Mouse (Mus musculus): ENCODE measurements around the gene Emb. TPM values are rescaled to one million over a fixed set of nuclear protein-coding genes. Genes with fewer than 3 reads are reported as not detected.

Emb gene
- total and polyA plus RNA-seq, 3 experiments = 2.7 to 9.3 (median 8.8) TPM

DNA sequence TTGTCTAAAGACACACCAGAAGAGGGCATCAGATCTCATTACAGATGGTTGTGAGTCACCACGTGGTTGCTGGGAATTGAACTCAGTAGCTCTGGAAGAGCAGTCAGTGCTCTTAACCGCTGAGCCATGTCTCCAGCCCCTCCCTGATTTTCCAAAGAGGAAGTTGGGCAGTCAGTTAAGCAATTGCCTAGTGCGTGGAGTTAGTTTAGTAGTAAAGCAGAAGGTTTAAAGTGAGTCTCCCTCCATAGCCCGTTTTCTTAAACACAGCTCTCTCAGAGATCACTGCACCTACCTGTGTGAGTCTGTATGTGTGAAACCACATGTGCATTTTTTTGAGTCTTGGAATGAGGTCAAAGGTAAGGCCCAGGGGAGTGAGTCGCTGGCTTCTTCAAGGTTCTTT is 14.8 kb downstream of the Emb start:
- 63% methylated on average over 5 of the region's 5 CpGs for WGBS
- peak in 1 of 2 experiments; percentile 19 for DNase-seq
- H3K79me2 ChIP-seq (replicated peaks; ENCODE audit: control insufficient read depth, insufficient read depth, low read length) = no peaks in the 10 kb centered on the region
- intact Hi-C loops (cut with DNase I) = no loop called here
- H3K36me3 ChIP-seq (ENCODE audit: control insufficient read depth, insufficient read depth, low read length) = no peaks in the 10 kb centered on the region
- H3K9ac ChIP-seq (ENCODE audit: low read depth, low read length) = no peak overlapping the region
- no peaks in the 10 kb centered on the region for H3K4me1 ChIP-seq (ENCODE audit: control insufficient read depth, insufficient read depth, low read length)
- no peak overlapping the region for H3K4me3 ChIP-seq
- peaks cover 9% of the 10 kb centered on the region for H3K27me3 ChIP-seq (ENCODE audit: control insufficient read depth, insufficient read depth, low read length)
- no peak overlapping the region for H3K27ac ChIP-seq
- TF ChIP-seq EP300 (IDR thresholded peaks at IDR 0.05; ENCODE audit: insufficient read depth, low read depth, low read length) = no peak
- TF ChIP-seq POLR2A (IDR thresholded peaks at IDR 0.05; ENCODE audit: insufficient read depth, low read depth, low read length) = no peak
- TF ChIP-seq CTCF (IDR thresholded peaks at IDR 0.05) = no peak

DNA sequence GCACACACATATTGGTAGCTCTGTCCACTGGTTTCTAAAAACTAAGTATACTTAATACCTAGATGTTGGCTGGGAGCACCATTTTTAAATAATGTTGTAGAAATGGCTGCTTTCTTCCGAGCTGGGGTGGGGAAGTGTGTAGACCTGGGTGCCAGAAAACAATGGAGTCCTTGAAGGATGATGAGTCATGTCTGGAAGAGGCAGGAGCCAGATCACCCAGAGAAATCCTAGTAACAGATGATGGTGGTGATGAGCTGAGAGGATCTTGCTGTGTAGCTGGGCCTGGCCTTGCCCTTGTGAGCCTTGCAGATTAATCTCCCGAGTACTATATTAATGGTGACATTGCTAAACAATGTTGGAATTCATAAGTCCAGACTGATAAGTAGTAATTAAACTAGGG is 16.6 kb downstream of the Emb start:
- H3K9ac ChIP-seq (ENCODE audit: low read depth, low read length) = no peak overlapping the region
- no peaks in the 10 kb centered on the region for H3K79me2 ChIP-seq (replicated peaks; ENCODE audit: control insufficient read depth, insufficient read depth, low read length)
- intact Hi-C loops (cut with DNase I) = no loop called here
- no peaks in the 10 kb centered on the region for H3K4me1 ChIP-seq (ENCODE audit: control insufficient read depth, insufficient read depth, low read length)
- H3K36me3 ChIP-seq (ENCODE audit: control insufficient read depth, insufficient read depth, low read length) = no peaks in the 10 kb centered on the region
- TF ChIP-seq POLR2A (IDR thresholded peaks at IDR 0.05; ENCODE audit: insufficient read depth, low read depth, low read length) = no peak
- TF ChIP-seq EP300 (IDR thresholded peaks at IDR 0.05; ENCODE audit: insufficient read depth, low read depth, low read length) = no peak
- no peak for TF ChIP-seq CTCF (IDR thresholded peaks at IDR 0.05)
- H3K4me3 ChIP-seq = no peak overlapping the region
- DNase-seq = no peak
- H3K27me3 ChIP-seq (ENCODE audit: control insufficient read depth, insufficient read depth, low read length) = peaks cover 9% of the 10 kb centered on the region
- WGBS = 45% methylated on average over 2 of the region's 2 CpGs
- H3K27ac ChIP-seq = no peak overlapping the region

GRCm38 (mm10) chr13:117225561-117225960 is 17.2 kb downstream of the Emb start:
- no peaks in the 10 kb centered on the region for H3K36me3 ChIP-seq (ENCODE audit: control insufficient read depth, insufficient read depth, low read length)
- TF ChIP-seq POLR2A (IDR thresholded peaks at IDR 0.05; ENCODE audit: insufficient read depth, low read depth, low read length) (no peak), CTCF (IDR thresholded peaks at IDR 0.05) (no peak), EP300 (IDR thresholded peaks at IDR 0.05; ENCODE audit: insufficient read depth, low read depth, low read length) (no peak)
- no peak overlapping the region for H3K27ac ChIP-seq
- intact Hi-C loops (cut with DNase I) = no loop called here
- no peaks in the 10 kb centered on the region for H3K79me2 ChIP-seq (replicated peaks; ENCODE audit: control insufficient read depth, insufficient read depth, low read length)
- no peaks in the 10 kb centered on the region for H3K4me1 ChIP-seq (ENCODE audit: control insufficient read depth, insufficient read depth, low read length)
- 55% methylated on average over 6 of the region's 6 CpGs for WGBS
- H3K4me3 ChIP-seq = no peak overlapping the region
- peaks cover 5% of the 10 kb centered on the region for H3K27me3 ChIP-seq (ENCODE audit: control insufficient read depth, insufficient read depth, low read length)
- no peak overlapping the region for H3K9ac ChIP-seq (ENCODE audit: low read depth, low read length)
- no peak for DNase-seq

- no peaks in the 10 kb centered on the region for H3K79me2 ChIP-seq (replicated peaks; ENCODE audit: control insufficient read depth, insufficient read depth, low read length)
- H3K4me1 ChIP-seq (ENCODE audit: control insufficient read depth, insufficient read depth, low read length) = no peaks in the 10 kb centered on the region
- TF ChIP-seq CTCF (IDR thresholded peaks at IDR 0.05) (no peak), EP300 (IDR thresholded peaks at IDR 0.05; ENCODE audit: insufficient read depth, low read depth, low read length) (no peak), POLR2A (IDR thresholded peaks at IDR 0.05; ENCODE audit: insufficient read depth, low read depth, low read length) (no peak)
- H3K27ac ChIP-seq = no peak overlapping the region
- 67% methylated on average over 6 of the region's 6 CpGs for WGBS
- H3K4me3 ChIP-seq = no peak overlapping the region
- H3K36me3 ChIP-seq (ENCODE audit: control insufficient read depth, insufficient read depth, low read length) = no peaks in the 10 kb centered on the region
- no peak overlapping the region for H3K9ac ChIP-seq (ENCODE audit: low read depth, low read length)
- no peaks in the 10 kb centered on the region for H3K27me3 ChIP-seq (ENCODE audit: control insufficient read depth, insufficient read depth, low read length)
- intact Hi-C loops (cut with DNase I) = no loop called here
- DNase-seq = no peak
Observed at GRCm38 (mm10) chr13:117230371-117231110, 22.2 kb downstream of the Emb start.

DNA sequence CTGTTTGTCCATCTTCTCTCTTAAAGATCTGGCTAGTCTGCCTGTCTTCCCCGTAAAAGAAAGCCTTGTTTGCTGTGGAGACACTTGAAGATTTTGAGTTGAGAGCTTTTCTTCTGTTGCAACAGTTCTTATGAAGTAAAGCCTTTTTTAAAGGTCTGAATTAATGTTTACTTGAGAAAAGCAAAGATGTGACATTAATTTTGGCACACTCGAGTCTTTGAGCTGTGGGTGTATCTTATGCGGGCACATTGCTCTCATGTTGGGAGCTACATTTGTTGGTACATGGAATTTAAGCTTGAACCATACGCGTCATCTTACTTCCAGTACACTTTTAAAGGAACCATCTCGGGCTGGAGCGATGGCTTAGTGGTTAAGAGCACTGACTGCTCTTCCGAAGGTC is 25.5 kb downstream of the Emb start:
- no peak for DNase-seq
- intact Hi-C loops (cut with DNase I) = no loop called here
- no peaks in the 10 kb centered on the region for H3K27me3 ChIP-seq (ENCODE audit: control insufficient read depth, insufficient read depth, low read length)
- no peaks in the 10 kb centered on the region for H3K4me1 ChIP-seq (ENCODE audit: control insufficient read depth, insufficient read depth, low read length)
- H3K36me3 ChIP-seq (ENCODE audit: control insufficient read depth, insufficient read depth, low read length) = no peaks in the 10 kb centered on the region
- no peak for TF ChIP-seq CTCF (IDR thresholded peaks at IDR 0.05)
- no peak for TF ChIP-seq EP300 (IDR thresholded peaks at IDR 0.05; ENCODE audit: insufficient read depth, low read depth, low read length)
- TF ChIP-seq POLR2A (IDR thresholded peaks at IDR 0.05; ENCODE audit: insufficient read depth, low read depth, low read length) = no peak
- H3K4me3 ChIP-seq = no peak overlapping the region
- H3K27ac ChIP-seq = no peak overlapping the region
- no peaks in the 10 kb centered on the region for H3K79me2 ChIP-seq (replicated peaks; ENCODE audit: control insufficient read depth, insufficient read depth, low read length)
- 92% methylated on average over 8 of the region's 8 CpGs for whole genome bisulfite sequencing
- no peak overlapping the region for H3K9ac ChIP-seq (ENCODE audit: low read depth, low read length)

DNA sequence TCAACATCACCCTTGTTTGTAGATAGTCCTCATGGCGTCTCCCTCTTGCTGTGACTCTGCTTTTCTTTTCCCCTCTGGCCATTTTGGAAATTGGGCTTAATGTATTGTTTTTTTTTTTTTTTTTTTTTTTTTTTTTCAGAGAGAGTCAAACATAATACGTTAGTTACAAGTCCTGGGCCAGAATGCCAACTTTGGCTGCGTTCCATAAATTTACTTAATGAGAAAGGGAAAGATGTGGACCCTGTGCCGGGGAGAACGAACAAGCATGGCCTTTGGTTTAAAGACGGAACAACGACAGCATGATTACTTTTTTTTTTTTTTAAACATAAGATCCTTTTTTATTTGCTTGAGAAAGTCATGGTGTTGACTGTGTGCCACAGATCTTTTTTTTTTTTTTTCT is 26.1 kb downstream of the Emb start:
- no peak overlapping the region for H3K4me3 ChIP-seq

More for the DNA sequence above, 26.1 kb downstream of the Emb start:
- H3K27me3 ChIP-seq (ENCODE audit: control insufficient read depth, insufficient read depth, low read length) = no peaks in the 10 kb centered on the region
- H3K79me2 ChIP-seq (replicated peaks; ENCODE audit: control insufficient read depth, insufficient read depth, low read length) = no peaks in the 10 kb centered on the region
- no peak overlapping the region for H3K27ac ChIP-seq
- no peaks in the 10 kb centered on the region for H3K36me3 ChIP-seq (ENCODE audit: control insufficient read depth, insufficient read depth, low read length)
- DNase-seq = no peak
- no peak for TF ChIP-seq CTCF (IDR thresholded peaks at IDR 0.05)
- no peak for TF ChIP-seq EP300 (IDR thresholded peaks at IDR 0.05; ENCODE audit: insufficient read depth, low read depth, low read length)
- no peak for TF ChIP-seq POLR2A (IDR thresholded peaks at IDR 0.05; ENCODE audit: insufficient read depth, low read depth, low read length)
- no peaks in the 10 kb centered on the region for H3K4me1 ChIP-seq (ENCODE audit: control insufficient read depth, insufficient read depth, low read length)
- WGBS = 80% methylated on average over 7 of the region's 7 CpGs
- H3K9ac ChIP-seq (ENCODE audit: low read depth, low read length) = no peak overlapping the region
- intact Hi-C loops (cut with DNase I) = no loop called here

Data from heart, adult 2 months (tissue).